Mouse (Mus musculus) heart, embryonic 15.5 days (tissue): ENCODE measurements around the gene Lix1l. TPM values are rescaled to one million over a fixed set of nuclear protein-coding genes. Genes with fewer than 3 reads are reported as not detected.

Source experiments
- ATAC-seq: fragments of 200-750 bp; cut with Nextera tagmentation; replicated peaks from 2 replicates; pipeline ENCODE4 v1.8.0; 2017; ENCODE audit warnings: low read depth, moderate TSS enrichment; ENCODE audit not compliant: insufficient number of reproducible peaks, insufficient read depth, low FRiP score
- H3K27ac ChIP-seq: fragments of 300-500 bp; sonication (generic); 2 replicates; pipeline ENCODE4 v1.5.1; 2015; ENCODE audit warnings: mild to moderate bottlenecking, inconsistent platforms
- H3K27me3 ChIP-seq: fragments of 300-500 bp; sonication (generic); 2 replicates; pipeline ENCODE4 v1.6.1; 2015; ENCODE audit warnings: inconsistent platforms
- H3K36me3 ChIP-seq: fragments of 300-500 bp; sonication (generic); 2 replicates; pipeline ENCODE4 v1.6.1; 2015; ENCODE audit warnings: mild to moderate bottlenecking, inconsistent platforms
- H3K4me1 ChIP-seq: fragments of 300-500 bp; sonication (generic); replicated peaks from 2 replicates; pipeline ENCODE4 v1.6.1; 2015; ENCODE audit warnings: inconsistent platforms
- H3K4me2 ChIP-seq: fragments of 300-500 bp; sonication (generic); 2 replicates; pipeline ENCODE4 v1.6.1; 2015; ENCODE audit warnings: inconsistent platforms, mild to moderate bottlenecking, moderate library complexity
- H3K4me3 ChIP-seq: fragments of 300-500 bp; sonication (generic); 2 replicates; pipeline ENCODE4 v1.5.1; 2015; ENCODE audit warnings: mild to moderate bottlenecking, inconsistent platforms
- H3K9ac ChIP-seq: fragments of 300-500 bp; sonication (generic); 2 replicates; pipeline ENCODE4 v1.6.1; 2015; ENCODE audit warnings: mild to moderate bottlenecking, inconsistent platforms
- H3K9me3 ChIP-seq: fragments of 300-500 bp; sonication (generic); replicated peaks from 2 replicates; pipeline ENCODE4 v1.6.1; 2016; ENCODE audit warnings: inconsistent platforms
- WGBS: fragments of 180-500 bp; shearing (Covaris S2); methylation state at CpG from one replicate; pipeline ENCODE4 v1.1.7; 2015; ENCODE audit warnings: mixed read lengths; 5-methylcytosine and 5-hydroxymethylcytosine counted together
- polyA plus RNA-seq: library from polyadenylated mRNA; unstranded; fragments of >200 nt; fragmentation: Nextera tagmentation; extraction: Ambion mirVana; gene quantifications from 2 replicates; pipeline ENCODE4 v1.2.1, GENCODE M21; 2015

Gene Lix1l
- polyA plus RNA-seq: 5.3 and 5.5 TPM in 2 replicates

- WGBS: under 1% methylated on average over 27 of the region's 27 CpGs
- Histone ChIP-seq H3K27ac (peak within 1 kb of the TSS; percentile 97), H3K36me3 (no peaks in the 10 kb centered on the region), H3K9me3 (no peaks in the 10 kb centered on the region), H3K4me1 (peaks cover 70% of the 10 kb centered on the region), H3K27me3 (no peaks in the 10 kb centered on the region), H3K4me3 (peak within 1 kb of the TSS; percentile 71), H3K9ac (peak within 1 kb of the TSS; percentile 76), H3K4me2 (peak within 1 kb of the TSS; percentile 64)
- peak; percentile 92 for ATAC-seq
These were observed at the start of gene Lix1l for GRCm38 (mm10) chr3:96600639-96601250. Lix1l (plus strand) TSS chr3:96601149.

DNA sequence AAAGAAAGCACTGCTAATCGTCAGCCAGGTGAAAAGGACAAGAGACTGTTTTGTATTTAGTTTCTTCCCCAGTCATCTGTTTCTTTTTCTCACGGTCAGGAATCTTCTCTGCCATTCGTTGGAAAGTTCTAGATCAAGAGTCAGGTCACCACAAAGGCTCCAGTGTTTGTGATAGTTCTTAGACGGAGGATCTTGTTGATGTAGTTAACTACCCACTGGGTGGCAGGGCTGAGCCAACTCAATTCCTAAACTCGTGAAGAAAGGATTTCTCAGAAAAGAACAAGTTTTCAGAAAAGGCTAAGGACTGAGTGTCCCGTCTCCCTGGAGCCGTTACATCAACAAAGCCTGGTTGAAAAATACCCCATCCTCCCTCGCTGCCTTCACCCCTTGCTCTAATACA lies 49.7 kb upstream of the Lix1l start:
- WGBS: 15% methylated on average over 8 of the region's 8 CpGs

DNA sequence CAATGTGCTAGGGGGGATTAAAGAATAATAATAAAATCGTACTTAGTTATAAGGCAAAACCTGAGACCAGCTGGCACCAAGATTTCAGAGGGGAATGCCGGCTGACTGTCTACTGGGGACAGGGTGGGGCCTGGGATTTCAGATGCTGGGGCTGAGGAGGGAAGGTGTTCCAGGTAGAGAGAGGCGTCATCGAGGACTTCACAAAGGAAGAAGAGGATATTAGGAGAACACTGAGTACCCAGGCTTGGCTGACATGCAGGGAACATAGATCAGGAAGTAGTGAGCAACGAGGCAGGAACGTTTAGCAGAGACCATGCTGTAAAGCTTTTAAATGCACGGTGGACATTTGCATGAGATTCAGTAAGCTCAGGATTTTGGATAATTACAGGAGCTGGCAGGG lies 49.1 kb upstream of the Lix1l start:
- Histone ChIP-seq H3K9ac (no peak overlapping the region), H3K27ac (peak overlapping the region; percentile 29; the same call in 1 of the 2 replicates), H3K4me2 (no peak overlapping the region), H3K4me1 (peaks cover 57% of the 10 kb centered on the region), H3K27me3 (no peaks in the 10 kb centered on the region), H3K9me3 (no peaks in the 10 kb centered on the region), H3K4me3 (no peak overlapping the region), H3K36me3 (no peaks in the 10 kb centered on the region)
- no peak for ATAC-seq
- WGBS: 55% methylated on average over 7 of the region's 7 CpGs

More for the DNA sequence above, 49.7 kb upstream of the Lix1l start:
- Histone ChIP-seq H3K36me3 (no peaks in the 10 kb centered on the region), H3K9me3 (no peaks in the 10 kb centered on the region), H3K9ac (no peak overlapping the region; the same call in 1 of the 2 replicates), H3K27ac (peak overlapping the region; percentile 29), H3K27me3 (no peaks in the 10 kb centered on the region), H3K4me3 (no peak overlapping the region), H3K4me2 (no peak overlapping the region), H3K4me1 (peaks cover 55% of the 10 kb centered on the region)
- ATAC-seq: no peak

GRCm38 (mm10) chr3:96553601-96554000 lies 47.3 kb upstream of the Lix1l start:
- Histone ChIP-seq H3K4me1 (peaks cover 57% of the 10 kb centered on the region), H3K4me2 (no peak overlapping the region), H3K27me3 (no peaks in the 10 kb centered on the region), H3K4me3 (no peak overlapping the region), H3K9ac (no peak overlapping the region), H3K27ac (no peak overlapping the region), H3K9me3 (no peaks in the 10 kb centered on the region), H3K36me3 (no peaks in the 10 kb centered on the region)
- no peak for ATAC-seq
- WGBS: 69% methylated on average over 6 of the region's 6 CpGs

DNA sequence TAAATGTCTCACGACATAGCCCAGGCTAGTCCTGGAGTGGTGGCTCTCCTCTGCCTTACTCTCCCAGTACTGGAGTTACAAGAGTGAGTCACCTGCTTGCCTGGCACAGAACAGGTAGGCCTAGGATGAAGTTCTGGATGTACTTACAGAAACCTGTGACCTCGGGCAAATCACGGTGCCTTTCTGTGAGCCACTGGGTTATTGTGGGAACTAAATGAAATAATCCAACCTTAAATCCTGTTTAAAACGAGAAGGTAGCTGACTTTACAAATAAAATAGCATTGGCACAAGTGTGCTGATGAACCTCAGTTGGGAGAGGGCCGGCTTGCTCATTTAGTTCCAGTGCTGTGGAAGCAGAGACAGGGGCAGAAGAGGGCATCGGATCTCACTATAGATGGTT lies 46.7 kb upstream of the Lix1l start:
- no peak overlapping the region for H3K4me3 ChIP-seq
- 84% methylated on average over 6 of the region's 6 CpGs for WGBS
- H3K27me3 ChIP-seq: no peaks in the 10 kb centered on the region
- H3K9ac ChIP-seq: no peak overlapping the region
- H3K4me2 ChIP-seq: no peak overlapping the region
- no peak for ATAC-seq
- no peaks in the 10 kb centered on the region for H3K9me3 ChIP-seq
- H3K27ac ChIP-seq: peak overlapping the region; percentile 97
- H3K4me1 ChIP-seq: peaks cover 53% of the 10 kb centered on the region
- H3K36me3 ChIP-seq: no peaks in the 10 kb centered on the region

DNA sequence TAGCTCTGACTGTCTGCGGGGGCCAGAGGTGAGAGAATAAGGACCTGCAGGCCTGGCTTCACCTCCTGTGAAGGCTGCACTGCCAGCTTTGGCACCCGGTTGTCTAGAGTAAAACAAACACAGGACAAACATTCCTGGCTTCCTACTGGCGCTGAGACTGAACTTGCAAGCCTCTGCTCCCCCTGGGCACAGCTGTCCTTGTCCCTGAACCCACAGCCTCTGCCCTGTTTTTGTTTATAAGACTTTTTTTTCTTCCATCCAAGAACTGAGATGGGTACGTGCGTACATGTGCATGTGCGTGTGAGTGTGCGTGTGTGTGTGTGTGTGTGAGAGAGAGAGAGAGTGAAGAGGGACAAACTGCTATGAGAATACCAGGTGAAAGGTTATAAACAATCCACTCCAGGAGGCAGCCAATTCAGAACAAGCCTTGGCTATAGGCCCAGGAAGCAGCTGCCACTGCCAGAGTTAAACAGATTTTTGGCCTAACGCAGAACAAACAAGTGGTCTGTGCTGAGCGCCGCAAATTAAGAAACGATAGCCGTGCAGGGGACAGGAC lies 45.8 kb upstream of the Lix1l start:
- Histone ChIP-seq H3K4me1 (peaks cover 45% of the 10 kb centered on the region), H3K9me3 (no peaks in the 10 kb centered on the region), H3K4me3 (peak overlapping the region; percentile 2; the same call in 1 of the 2 replicates), H3K9ac (peak overlapping the region; percentile 21; the same call in 1 of the 2 replicates), H3K36me3 (peaks cover 7% of the 10 kb centered on the region; the same call in 1 of the 2 replicates), H3K27ac (peak overlapping the region; percentile 97), H3K27me3 (no peaks in the 10 kb centered on the region), H3K4me2 (peak overlapping the region; percentile 79)
- peak; percentile 39 for ATAC-seq
- 18% methylated on average over 12 of the region's 12 CpGs for WGBS

DNA sequence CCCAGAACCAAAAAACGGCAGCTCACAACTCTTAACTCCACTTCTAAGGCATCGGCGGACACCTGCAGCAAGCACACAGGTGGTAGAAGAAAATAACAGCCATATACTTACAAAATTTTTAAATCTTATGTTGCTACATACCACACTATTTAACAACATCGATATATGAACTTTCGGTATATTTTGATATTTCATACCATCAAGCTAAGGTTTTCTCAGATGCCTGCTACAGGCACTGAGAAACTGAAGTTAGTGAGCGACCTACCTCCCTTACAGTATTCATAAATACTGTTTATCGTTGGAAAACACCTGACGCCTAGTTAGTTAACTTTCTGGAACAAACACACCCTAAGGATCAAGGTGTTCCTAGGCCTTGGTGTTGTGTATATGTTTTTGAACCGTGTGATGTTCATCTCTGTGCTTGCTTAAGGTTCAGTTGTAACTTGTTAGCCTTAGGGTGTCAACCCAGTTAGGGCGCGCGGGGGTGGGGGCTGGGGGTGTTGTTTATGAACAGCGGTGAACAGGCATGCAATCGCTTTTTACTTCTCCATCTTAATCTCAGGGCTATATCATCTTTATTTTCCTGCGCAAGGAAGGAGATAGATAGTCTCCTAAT lies 44.8 kb upstream of the Lix1l start:
- H3K4me3 ChIP-seq: peak overlapping the region; percentile 73
- H3K27ac ChIP-seq: peak overlapping the region; percentile 97
- H3K4me2 ChIP-seq: peak overlapping the region; percentile 79
- peaks cover 41% of the 10 kb centered on the region for H3K4me1 ChIP-seq
- no peaks in the 10 kb centered on the region for H3K9me3 ChIP-seq
- peaks cover 16% of the 10 kb centered on the region for H3K36me3 ChIP-seq
- no peak for ATAC-seq
- H3K9ac ChIP-seq: 0 out of 2 replicates have a peak overlapping the region, but pooled peaks have one; percentile 21
- H3K27me3 ChIP-seq: no peaks in the 10 kb centered on the region
- 72% methylated on average over 15 of the region's 15 CpGs for WGBS

- ATAC-seq: no peak
- Histone ChIP-seq H3K4me2 (peak overlapping the region; percentile 79), H3K4me1 (peaks cover 39% of the 10 kb centered on the region), H3K27ac (peak overlapping the region; percentile 97), H3K4me3 (peak overlapping the region; percentile 73), H3K9ac (peak overlapping the region; percentile 67), H3K27me3 (no peaks in the 10 kb centered on the region), H3K9me3 (no peaks in the 10 kb centered on the region), H3K36me3 (peaks cover 20% of the 10 kb centered on the region)
- 2% methylated on average over 22 of the region's 22 CpGs for WGBS
These were observed 44.0 kb upstream of the Lix1l start for GRCm38 (mm10) chr3:96556651-96557635.

DNA sequence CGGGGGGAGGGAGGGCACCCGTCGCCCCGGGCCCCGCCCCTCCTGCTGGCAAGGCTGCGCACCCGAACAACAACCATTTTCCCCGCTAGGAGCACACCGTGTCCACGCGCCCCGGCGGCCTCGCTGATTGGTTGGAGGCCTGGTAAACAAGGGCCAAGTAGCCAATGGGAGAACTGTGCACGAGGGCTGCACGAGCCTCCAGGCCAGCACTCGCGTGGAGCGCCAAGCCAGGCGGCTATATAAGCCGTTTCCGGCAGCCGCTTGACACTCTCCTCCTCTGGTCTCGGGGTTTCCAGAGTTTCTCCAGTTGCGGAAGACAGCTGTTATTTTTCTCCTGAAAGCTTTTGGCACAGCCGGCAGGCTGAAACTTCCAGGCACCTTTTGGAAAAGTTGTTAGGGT lies 43.3 kb upstream of the Lix1l start, which contains the start of gene Txnip:
Txnip (plus strand) TSS at position 264 of the 400 bp plus-strand sequence.
- Histone ChIP-seq H3K4me3 (peak within 1 kb of the TSS; percentile 73), H3K4me1 (peaks cover 40% of the 10 kb centered on the region), H3K9me3 (no peaks in the 10 kb centered on the region), H3K27me3 (no peaks in the 10 kb centered on the region), H3K4me2 (peak within 1 kb of the TSS; percentile 79), H3K27ac (peak within 1 kb of the TSS; percentile 97), H3K36me3 (peaks cover 20% of the 10 kb centered on the region), H3K9ac (peak within 1 kb of the TSS; percentile 90)
- peak; percentile 96 for ATAC-seq
- WGBS: under 1% methylated on average over 26 of the region's 26 CpGs

DNA sequence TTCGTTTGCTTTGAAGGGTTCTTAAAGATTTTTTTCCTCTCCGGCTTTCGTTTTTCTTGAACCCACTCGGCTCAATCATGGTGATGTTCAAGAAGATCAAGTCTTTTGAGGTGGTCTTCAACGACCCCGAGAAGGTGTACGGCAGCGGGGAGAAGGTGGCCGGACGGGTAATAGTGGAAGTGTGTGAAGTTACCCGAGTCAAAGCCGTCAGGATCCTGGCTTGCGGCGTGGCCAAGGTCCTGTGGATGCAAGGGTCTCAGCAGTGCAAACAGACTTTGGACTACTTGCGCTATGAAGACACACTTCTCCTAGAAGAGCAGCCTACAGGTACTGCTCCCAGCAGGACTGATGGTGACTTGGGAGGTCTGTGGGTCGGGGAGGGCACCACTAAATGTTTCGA lies 42.8 kb upstream of the Lix1l start:
- Histone ChIP-seq H3K4me3 (peak overlapping the region; percentile 73), H3K27ac (peak overlapping the region; percentile 96), H3K4me2 (peak overlapping the region; percentile 66), H3K27me3 (no peaks in the 10 kb centered on the region), H3K9ac (peak overlapping the region; percentile 90), H3K9me3 (no peaks in the 10 kb centered on the region), H3K4me1 (peaks cover 40% of the 10 kb centered on the region), H3K36me3 (peaks cover 20% of the 10 kb centered on the region)
- under 1% methylated on average over 17 of the region's 17 CpGs for WGBS
- ATAC-seq: no peak
